Mouse (Mus musculus) liver, embryonic 14.5 days (tissue): ENCODE data around the gene Tmem182. TPM values are rescaled to one million over a fixed set of nuclear protein-coding genes. Genes with fewer than 3 reads are reported as not detected.
A peak's percentile ranks its signal among the peaks of the same experiment; 100 is the strongest.

Source experiments
- ATAC-seq: fragments of 200-750 bp; cut with Nextera tagmentation; 2 replicates; pipeline ENCODE4 v1.8.0; 2017; ENCODE audit warnings: moderate number of reproducible peaks, mild to moderate bottlenecking, moderate library complexity; ENCODE audit not compliant: insufficient read depth
- DNase-seq, 3 experiments: peaks; one replicate each; pipeline ENCODE4 v3.0.0-alpha.2; 2012 to 2013; ENCODE audit warnings: low read depth in 3 of 3, low spot score in 3 of 3
- H3K27ac ChIP-seq: fragments of 300-500 bp; sonication (generic); 2 replicates; pipeline ENCODE4 v1.5.1; 2014; ENCODE audit warnings: moderate library complexity, mild to moderate bottlenecking, control low read depth, inconsistent platforms
- H3K27me3 ChIP-seq: fragments of 300-500 bp; sonication (generic); 2 replicates; pipeline ENCODE4 v1.6.1; 2014; ENCODE audit warnings: mild to moderate bottlenecking, low read length, moderate library complexity; ENCODE audit not compliant: control insufficient read depth, insufficient read depth
- H3K36me3 ChIP-seq: fragments of 300-500 bp; sonication (generic); replicated peaks from 2 replicates; pipeline ENCODE4 v1.6.1; 2014; ENCODE audit warnings: low read depth; ENCODE audit not compliant: control insufficient read depth, insufficient read depth
- H3K4me1 ChIP-seq, 2 experiments: fragments of 200-500 bp in 1 of 2; fragments of 300-500 bp in 1 of 2; sonication (generic) in 1 of 2; replicated peaks; 2 replicates each; pipeline ENCODE4 v1.6.1; 2012 to 2014; ENCODE audit warnings: antibody characterized with exemption in 1 of 2, inconsistent platforms in 1 of 2, low read length in 1 of 2; ENCODE audit not compliant: control insufficient read depth in 2 of 2, insufficient read depth in 2 of 2
- H3K4me2 ChIP-seq: fragments of 300-500 bp; sonication (generic); 2 replicates; pipeline ENCODE4 v1.6.1; 2014; ENCODE audit warnings: low read depth, mild to moderate bottlenecking, control low read depth, moderate library complexity
- H3K4me3 ChIP-seq, 2 experiments: fragments of 200-500 bp in 1 of 2; fragments of 300-500 bp in 1 of 2; sonication (generic) in 1 of 2; 2 replicates each; pipeline ENCODE4 v1.5.1; 2012 to 2014; ENCODE audit warnings: low read depth in 2 of 2, low read length in 2 of 2, mild to moderate bottlenecking in 2 of 2, control low read depth in 1 of 2, inconsistent platforms in 1 of 2, moderate library complexity in 1 of 2; ENCODE audit not compliant: insufficient read depth in 1 of 2
- H3K9ac ChIP-seq: fragments of 300-500 bp; sonication (generic); replicated peaks from 2 replicates; pipeline ENCODE4 v1.6.1; 2014; ENCODE audit warnings: mild to moderate bottlenecking, control low read depth, moderate library complexity
- H3K9me3 ChIP-seq: fragments of 300-500 bp; sonication (generic); 2 replicates; pipeline ENCODE4 v1.6.1; 2016; ENCODE audit warnings: low read length, mixed read lengths; ENCODE audit not compliant: control insufficient read depth
- CTCF ChIP-seq: IDR thresholded peaks from 2 replicates; pipeline ENCODE4 v1.5.1; 2016; ENCODE audit warnings: antibody characterized with exemption, low read depth, control low read depth
- EP300 ChIP-seq: IDR thresholded peaks from 2 replicates; pipeline ENCODE4 v1.6.1; 2016; ENCODE audit warnings: antibody characterized with exemption, low read depth
- WGBS: fragments of 180-500 bp; shearing (Covaris S2); extraction: QIAGEN DNeasy Blood & Tissue Kit; methylation state at CpG from one replicate; pipeline ENCODE4 v1.1.7; 2014; ENCODE audit not compliant: insufficient replicate concordance; 5-methylcytosine and 5-hydroxymethylcytosine counted together
- polyA plus RNA-seq, 2 experiments: library from polyadenylated mRNA; depleted of rRNA in 1 of 2; stranded (reverse) in 1 of 2; unstranded in 1 of 2; fragments of >200 nt; fragmentation: Nextera tagmentation in 1 of 2; extraction: Ambion mirVana in 1 of 2; gene quantifications; 2 replicates each; pipeline versions ENCODE4 v1.2.1 to v1.2.3; 2012 to 2014

Tmem182 gene
- polyA plus RNA-seq, 2 experiments = not detected

DNA sequence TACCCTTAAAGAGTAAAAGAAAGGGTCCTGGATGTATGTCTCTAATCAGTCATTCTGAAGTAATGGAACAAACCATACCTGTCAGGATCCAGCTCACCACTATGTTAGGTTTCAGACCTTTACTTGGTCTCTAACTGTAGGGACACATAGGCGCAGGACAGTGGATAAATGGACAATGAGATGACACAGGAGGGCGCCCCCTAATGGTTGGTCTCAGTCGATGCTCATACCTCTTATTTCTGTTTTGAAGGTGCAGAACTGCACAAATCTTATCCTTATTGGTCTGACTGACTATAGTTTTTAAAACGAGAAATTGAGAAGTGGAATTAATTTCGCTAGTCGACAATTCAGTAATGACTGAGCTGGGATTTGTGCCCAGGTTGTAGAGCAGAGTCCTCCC, 79.5 kb downstream of the Tmem182 start:
- no peak overlapping the region for H3K4me3 ChIP-seq
- no peaks in the 10 kb centered on the region for H3K4me1 ChIP-seq
- H3K36me3 ChIP-seq = no peaks in the 10 kb centered on the region
- ATAC-seq (no peak), DNase-seq (no peak)
- no peak overlapping the region for H3K4me2 ChIP-seq
- H3K9ac ChIP-seq = no peak overlapping the region
- no peaks in the 10 kb centered on the region for H3K27me3 ChIP-seq
- H3K27ac ChIP-seq = no peak overlapping the region
- TF ChIP-seq EP300 (no peak), CTCF (peak; percentile 32; the same call in 1 of the 2 replicates)
- H3K9me3 ChIP-seq = no peaks in the 10 kb centered on the region
- 48% methylated on average over 6 of the region's 6 CpGs for WGBS

DNA sequence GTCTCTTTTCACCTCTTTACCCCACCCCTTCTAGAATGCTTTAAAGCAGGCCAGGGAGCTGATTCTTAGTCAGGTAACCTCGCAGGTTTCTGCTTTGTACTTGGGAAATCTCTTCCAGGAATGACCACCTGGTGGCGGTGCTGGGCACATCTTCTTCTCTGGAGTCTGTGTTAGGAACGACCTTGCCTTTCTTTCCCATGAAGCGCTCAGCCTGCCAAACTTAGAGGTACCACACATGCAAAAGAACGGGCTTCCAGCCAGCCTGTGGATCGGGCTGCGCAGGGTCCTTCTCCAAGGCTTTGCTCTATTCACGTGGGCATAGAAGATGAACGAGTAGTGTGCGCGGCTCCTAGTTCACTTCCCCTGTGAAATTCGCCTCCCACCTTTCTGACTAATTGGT, 82.3 kb downstream of the Tmem182 start:
- no peaks in the 10 kb centered on the region for H3K9me3 ChIP-seq
- H3K4me2 ChIP-seq = no peak overlapping the region
- H3K4me1 ChIP-seq = no peaks in the 10 kb centered on the region
- DNase-seq (no peak), ATAC-seq (no peak)
- no peak overlapping the region for H3K4me3 ChIP-seq
- no peaks in the 10 kb centered on the region for H3K36me3 ChIP-seq
- H3K27ac ChIP-seq = no peak overlapping the region
- H3K27me3 ChIP-seq = no peaks in the 10 kb centered on the region
- H3K9ac ChIP-seq = no peak overlapping the region
- 36% methylated on average over 12 of the region's 12 CpGs for WGBS
- TF ChIP-seq EP300 (no peak), CTCF (peak; percentile 33)

DNA sequence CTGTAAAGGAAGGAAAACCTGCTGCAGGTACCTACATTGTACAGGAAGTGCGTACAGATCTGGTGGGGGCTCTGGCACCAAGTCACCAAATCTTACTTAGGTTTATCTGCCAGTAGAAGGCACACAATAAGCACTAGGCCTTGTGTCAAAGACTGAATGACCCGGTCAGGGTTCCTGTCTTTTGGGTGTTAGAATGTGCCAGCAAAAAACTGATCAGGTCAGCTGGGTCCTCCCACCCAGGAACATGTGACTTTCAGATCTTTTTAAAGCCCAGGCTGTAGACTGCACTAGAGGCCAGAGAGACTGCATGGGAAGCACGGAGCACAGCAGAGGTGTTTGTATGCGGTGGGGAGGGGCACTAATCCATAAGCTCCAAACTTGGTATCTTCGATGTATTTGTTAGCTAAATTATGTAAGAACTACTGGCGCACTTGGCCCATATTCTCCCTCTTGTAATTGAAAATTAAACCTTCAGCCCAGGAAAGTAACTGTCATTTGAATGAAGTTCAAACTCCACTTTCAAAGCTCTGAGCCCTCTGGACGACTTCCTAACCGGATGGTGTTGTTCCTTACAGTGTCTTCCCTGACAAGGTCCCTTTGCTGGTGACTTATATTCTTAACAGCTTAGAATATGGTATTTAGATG, 83.1 kb downstream of the Tmem182 start:
- Histone ChIP-seq H3K27me3 (no peaks in the 10 kb centered on the region), H3K4me1 (no peaks in the 10 kb centered on the region), H3K9me3 (no peaks in the 10 kb centered on the region), H3K27ac (no peak overlapping the region), H3K4me3 (no peak overlapping the region), H3K36me3 (no peaks in the 10 kb centered on the region), H3K9ac (no peak overlapping the region), H3K4me2 (no peak overlapping the region)
- DNase-seq (no peak), ATAC-seq (no peak)
- TF ChIP-seq CTCF (no peak), EP300 (no peak)
- 72% methylated on average over 8 of the region's 8 CpGs for WGBS

DNA sequence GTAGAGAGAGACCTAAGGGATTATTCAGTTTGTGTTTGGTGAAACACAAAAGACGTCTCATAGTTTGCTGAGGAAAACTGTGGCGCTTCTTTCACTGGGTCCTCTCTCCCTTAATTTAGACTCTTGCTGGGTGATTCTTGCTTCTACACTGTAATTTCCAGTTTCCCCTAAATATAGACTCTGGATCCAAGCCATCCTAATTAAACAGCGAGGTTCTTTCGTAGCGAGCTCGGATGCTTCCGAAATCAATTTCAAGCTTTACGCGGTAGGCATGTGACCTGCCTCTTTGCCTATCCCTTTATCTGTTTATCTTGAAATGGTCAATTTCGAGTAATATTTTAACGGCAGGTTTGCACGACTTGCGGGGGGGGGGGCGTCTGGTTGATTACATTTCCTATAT, 84.2 kb downstream of the Tmem182 start:
- ATAC-seq (no peak), DNase-seq (no peak)
- no peaks in the 10 kb centered on the region for H3K9me3 ChIP-seq
- no peak overlapping the region for H3K27ac ChIP-seq
- H3K4me3 ChIP-seq = no peak overlapping the region
- WGBS = 77% methylated on average over 14 of the region's 14 CpGs
- H3K4me2 ChIP-seq = no peak overlapping the region
- no peaks in the 10 kb centered on the region for H3K4me1 ChIP-seq
- no peaks in the 10 kb centered on the region for H3K36me3 ChIP-seq
- no peak for TF ChIP-seq EP300
- TF ChIP-seq CTCF = no peak
- H3K9ac ChIP-seq = no peak overlapping the region
- H3K27me3 ChIP-seq = no peaks in the 10 kb centered on the region

DNA sequence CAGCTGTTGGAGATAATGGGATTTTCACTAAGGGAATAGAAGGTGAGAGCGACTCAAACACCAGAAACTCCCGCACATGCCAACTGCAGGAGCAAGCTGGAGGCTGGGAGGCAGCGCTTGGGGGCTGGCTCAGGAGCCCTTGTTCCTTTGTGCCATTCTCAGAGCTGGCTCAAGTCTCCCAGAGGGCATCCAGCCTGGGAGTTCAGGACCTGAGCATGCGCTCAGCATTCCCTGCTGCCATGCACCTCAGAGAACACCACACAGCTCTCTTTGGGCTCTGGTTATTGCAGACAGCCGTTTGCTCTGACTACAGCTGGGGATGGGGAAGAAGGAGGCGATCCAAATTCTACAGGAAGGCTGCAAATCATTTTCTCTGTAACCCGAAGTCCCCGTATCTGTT, 84.8 kb downstream of the Tmem182 start:
- no peaks in the 10 kb centered on the region for H3K36me3 ChIP-seq
- no peak overlapping the region for H3K4me2 ChIP-seq
- no peak for ATAC-seq
- H3K4me3 ChIP-seq = no peak overlapping the region
- WGBS = 59% methylated on average over 8 of the region's 8 CpGs
- no peak for TF ChIP-seq CTCF
- TF ChIP-seq EP300 = no peak
- no peaks in the 10 kb centered on the region for H3K9me3 ChIP-seq
- H3K27me3 ChIP-seq = no peaks in the 10 kb centered on the region
- DNase-seq = no peak
- no peak overlapping the region for H3K27ac ChIP-seq
- no peak overlapping the region for H3K9ac ChIP-seq
- no peaks in the 10 kb centered on the region for H3K4me1 ChIP-seq
